Mouse (Mus musculus): ENCODE data around the gene Ube2g1. TPM values are rescaled to one million over a fixed set of nuclear protein-coding genes. Genes with fewer than 3 reads are reported as not detected.

The Ube2g1 gene
- polyA plus RNA-seq (2014; fragmentation: Illumina TruSeq; extraction: RNeasy Lipid Tissue Mini Kit (QIAGEN cat#74804); ENCODE audit: low replicate concordance) = 132 TPM

DNA sequence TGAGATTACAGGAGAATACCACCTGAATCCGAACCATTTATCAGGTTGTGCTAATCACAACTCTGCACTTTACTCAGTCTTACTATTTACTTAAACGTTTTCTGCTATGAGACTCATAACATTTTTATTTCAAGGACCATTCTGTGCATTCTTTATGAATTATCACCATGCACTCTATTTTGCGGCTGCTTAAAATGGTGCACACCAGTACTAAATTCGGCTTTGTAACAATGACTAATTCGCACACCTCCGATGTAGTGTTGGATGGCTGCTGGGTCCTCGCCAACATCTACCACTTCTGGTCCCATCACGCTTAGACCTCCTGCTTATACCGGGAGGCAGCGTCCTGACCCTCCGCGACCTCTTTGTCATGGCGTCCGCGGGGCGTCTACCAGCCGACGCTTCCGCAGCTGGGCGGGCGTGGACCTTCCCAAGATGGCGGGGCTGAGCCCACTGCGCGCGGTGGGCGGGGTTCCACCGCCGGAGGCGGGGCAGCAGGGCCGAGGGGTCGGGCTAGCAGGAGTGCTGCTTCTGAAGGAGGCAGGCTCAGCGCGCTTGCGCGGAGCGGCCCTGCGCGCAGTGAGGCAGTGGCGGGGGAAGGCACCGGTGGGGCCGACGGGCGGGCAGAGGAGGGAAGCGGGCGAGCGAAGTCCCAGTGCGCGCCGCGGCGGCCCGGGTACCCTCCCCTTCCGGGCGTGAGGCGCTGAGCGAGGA, at the start of gene Ube2g1:
Ube2g1 (plus strand) TSS at position 590 of the 714 bp plus-strand sequence.

DNA sequence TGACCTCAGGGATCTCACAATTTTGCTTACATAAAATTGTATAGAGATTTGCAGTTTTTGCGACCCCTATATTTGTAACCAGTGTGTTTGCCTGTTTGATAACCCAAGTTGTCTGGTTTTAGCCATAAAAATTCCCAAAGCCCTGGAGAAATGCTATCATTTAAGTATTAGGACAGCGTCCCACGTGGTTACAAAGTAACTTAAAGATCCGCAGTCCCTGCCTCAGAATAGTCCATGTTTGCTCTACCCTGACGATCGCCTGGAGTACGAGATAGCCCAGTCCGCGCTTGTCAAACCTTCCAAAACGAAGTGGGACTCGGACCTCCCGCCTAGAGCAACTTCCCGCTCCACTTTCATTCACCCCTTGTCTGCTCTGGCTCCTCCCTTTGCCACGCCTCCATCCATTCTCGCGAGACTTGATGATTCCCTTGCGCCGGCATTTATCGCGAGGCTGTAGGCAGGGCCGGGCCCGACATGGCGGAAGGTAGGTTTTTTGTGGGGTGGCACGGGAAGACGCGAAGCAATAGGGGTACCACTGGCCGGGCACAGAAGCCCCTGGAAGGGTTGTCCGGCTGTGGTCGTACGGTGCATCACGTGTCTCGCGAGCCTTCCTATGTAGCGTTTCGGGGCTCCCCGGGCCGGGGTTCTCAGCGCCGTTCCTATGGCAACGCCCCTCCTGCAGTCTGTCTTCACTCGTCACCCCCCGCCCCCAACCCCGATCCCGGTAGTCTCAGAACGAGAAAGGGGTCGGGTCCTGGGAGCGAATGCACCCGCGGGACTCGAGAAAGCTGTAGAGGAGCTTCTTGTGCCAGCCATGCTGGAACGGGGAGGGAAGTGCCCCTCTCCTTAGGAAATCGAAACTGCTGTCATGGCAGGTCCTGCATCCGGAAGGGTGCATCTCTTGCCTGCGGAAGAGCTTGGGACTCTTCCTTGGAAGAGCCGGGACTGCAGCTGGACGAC, 82.7 kb downstream of the Ube2g1 start, which contains the start of gene Ankfy1:
Ankfy1 (plus strand) TSS at position 456 of the 960 bp plus-strand sequence.

Other genes starting within 250 kb of the Ube2g1 start
- gene Tekt1, start 244.8 kb upstream of the Ube2g1 start, polyA plus RNA-seq (2014; fragmentation: Illumina TruSeq; extraction: RNeasy Lipid Tissue Mini Kit (QIAGEN cat#74804); ENCODE audit: low replicate concordance) = not detected
- 0.74 TPM for gene Smtnl2, start 195.6 kb upstream of the Ube2g1 start, polyA plus RNA-seq (2014; fragmentation: Illumina TruSeq; extraction: RNeasy Lipid Tissue Mini Kit (QIAGEN cat#74804); ENCODE audit: low replicate concordance)
- 0.37 TPM for gene Ggt6, start 171.8 kb upstream of the Ube2g1 start, polyA plus RNA-seq (2014; fragmentation: Illumina TruSeq; extraction: RNeasy Lipid Tissue Mini Kit (QIAGEN cat#74804); ENCODE audit: low replicate concordance)
- 13.8 TPM for gene Mybbp1a, start 165.9 kb upstream of the Ube2g1 start, polyA plus RNA-seq (2014; fragmentation: Illumina TruSeq; extraction: RNeasy Lipid Tissue Mini Kit (QIAGEN cat#74804); ENCODE audit: low replicate concordance)
- 2.1 TPM for gene Spns2, start 117.4 kb upstream of the Ube2g1 start, polyA plus RNA-seq (2014; fragmentation: Illumina TruSeq; extraction: RNeasy Lipid Tissue Mini Kit (QIAGEN cat#74804); ENCODE audit: low replicate concordance)
- gene Spns3, start 56.8 kb upstream of the Ube2g1 start, polyA plus RNA-seq (2014; fragmentation: Illumina TruSeq; extraction: RNeasy Lipid Tissue Mini Kit (QIAGEN cat#74804); ENCODE audit: low replicate concordance) = not detected
- 39.9 TPM for gene Ankfy1, start 82.7 kb downstream of the Ube2g1 start, polyA plus RNA-seq (2014; fragmentation: Illumina TruSeq; extraction: RNeasy Lipid Tissue Mini Kit (QIAGEN cat#74804); ENCODE audit: low replicate concordance)
- 10.0 TPM for gene Cyb5d2, start 188.9 kb downstream of the Ube2g1 start, polyA plus RNA-seq (2014; fragmentation: Illumina TruSeq; extraction: RNeasy Lipid Tissue Mini Kit (QIAGEN cat#74804); ENCODE audit: low replicate concordance)
- gene Zzef1, start 188.9 kb downstream of the Ube2g1 start, polyA plus RNA-seq (2014; fragmentation: Illumina TruSeq; extraction: RNeasy Lipid Tissue Mini Kit (QIAGEN cat#74804); ENCODE audit: low replicate concordance) = 38.1 TPM